Mouse (Mus musculus) heart, postnatal 4 days (tissue): ENCODE measurements at regions not wholly inside any gene's neighbourhood (a gene's known extent, or its start where the extent isn't known, plus 50 kb on each side); places are given as distances from the start of the nearest gene placed in this dataset.

Source experiments
- DNase-seq: peaks from one replicate; pipeline ENCODE4 v3.0.0; 2021

- no peak for DNase-seq
Observed at GRCm38 (mm10) chr2:8628007-8628406, 1118.6 kb upstream of the Celf2 start.

GRCm38 (mm10) chr2:8628485-8629208 is 1119.3 kb upstream of the Celf2 start:
- DNase-seq, result no peak

GRCm38 (mm10) chr2:8638082-8638481 is 1128.7 kb upstream of the Celf2 start:
- no peak for DNase-seq

GRCm38 (mm10) chr2:8639282-8639681 is 1129.9 kb upstream of the Celf2 start:
- DNase-seq, result no peak

GRCm38 (mm10) chr2:8645463-8645862 is 1136.1 kb upstream of the Celf2 start:
- no peak for DNase-seq

- DNase-seq, result no peak
Observed at GRCm38 (mm10) chr2:8660544-8660943, 1151.2 kb upstream of the Celf2 start.

GRCm38 (mm10) chr2:8673751-8674378 is 1164.5 kb upstream of the Celf2 start:
- peak; percentile 73 for DNase-seq

- DNase-seq, result no peak
Observed at GRCm38 (mm10) chr2:8675537-8675936, 1166.2 kb upstream of the Celf2 start.

- DNase-seq, result peak; percentile 26
Observed at GRCm38 (mm10) chr2:8676546-8676945, 1167.2 kb upstream of the Celf2 start.

GRCm38 (mm10) chr2:8690846-8691643 is 1181.7 kb upstream of the Celf2 start:
- no peak for DNase-seq

- no peak for DNase-seq
Observed at GRCm38 (mm10) chr2:8729306-8729705, 1151.7 kb upstream of the 4930412O13Rik start.

- peak; percentile 40 for DNase-seq
Observed at GRCm38 (mm10) chr2:8754142-8754541, 1126.9 kb upstream of the 4930412O13Rik start.

GRCm38 (mm10) chr2:8756546-8756945 is 1124.5 kb upstream of the 4930412O13Rik start:
- no peak for DNase-seq

GRCm38 (mm10) chr2:8770636-8771035 is 1110.4 kb upstream of the 4930412O13Rik start:
- no peak for DNase-seq

GRCm38 (mm10) chr2:8781152-8781935 is 1099.7 kb upstream of the 4930412O13Rik start:
- DNase-seq, result no peak

GRCm38 (mm10) chr2:8782225-8782624 is 1098.8 kb upstream of the 4930412O13Rik start:
- DNase-seq, result no peak

GRCm38 (mm10) chr2:8802061-8802460 is 1079.0 kb upstream of the 4930412O13Rik start:
- DNase-seq, result no peak

- DNase-seq, result no peak
Observed at GRCm38 (mm10) chr2:8809609-8810008, 1071.4 kb upstream of the 4930412O13Rik start.

GRCm38 (mm10) chr2:8818127-8818526 is 1062.9 kb upstream of the 4930412O13Rik start:
- no peak for DNase-seq

GRCm38 (mm10) chr2:8825406-8825805 is 1055.6 kb upstream of the 4930412O13Rik start:
- DNase-seq, result no peak
